Mouse (Mus musculus): ENCODE measurements around the gene Cacna2d3.

Cacna2d3 gene

DNA sequence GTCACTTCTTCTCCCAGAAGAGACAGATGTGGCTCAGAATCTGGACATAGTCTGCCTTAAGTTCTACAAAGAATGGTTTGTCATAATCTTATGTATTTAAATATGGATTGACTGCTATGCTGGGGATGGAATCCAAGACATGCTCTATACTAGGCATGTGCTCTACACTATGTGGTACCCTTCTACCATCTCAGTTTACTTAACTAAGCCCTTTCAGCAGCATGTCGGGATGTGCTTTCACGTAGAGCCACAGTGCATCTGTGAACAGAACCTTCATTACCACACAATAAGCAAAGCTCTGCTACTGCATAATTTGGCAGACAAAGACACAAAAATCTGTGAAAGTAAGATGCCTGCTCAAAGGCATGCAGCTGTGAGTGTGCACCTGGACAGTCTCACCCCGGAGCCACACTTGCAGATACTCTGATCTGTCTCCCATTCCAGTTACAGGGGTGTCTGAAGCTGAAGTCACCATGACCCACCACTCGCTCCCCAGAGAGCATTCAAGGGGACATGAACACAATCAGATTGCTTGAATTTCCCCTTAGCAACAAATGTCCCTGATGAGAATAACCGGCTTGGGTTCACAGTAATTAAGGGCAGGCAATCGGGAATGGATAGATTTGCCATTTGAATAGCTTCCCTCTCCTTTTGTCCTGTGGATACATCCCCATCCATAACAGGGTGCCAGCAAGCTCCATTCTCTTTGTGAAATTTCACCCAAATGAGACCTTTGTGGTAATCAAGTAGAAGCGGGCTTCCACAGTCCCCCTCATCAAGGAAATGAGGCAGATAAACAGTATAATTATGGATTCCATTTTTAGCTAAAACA, 773.4 kb downstream of the Cacna2d3 start:
- DNase-seq (ENCODE audit: low read depth, low spot score): no peak

DNA sequence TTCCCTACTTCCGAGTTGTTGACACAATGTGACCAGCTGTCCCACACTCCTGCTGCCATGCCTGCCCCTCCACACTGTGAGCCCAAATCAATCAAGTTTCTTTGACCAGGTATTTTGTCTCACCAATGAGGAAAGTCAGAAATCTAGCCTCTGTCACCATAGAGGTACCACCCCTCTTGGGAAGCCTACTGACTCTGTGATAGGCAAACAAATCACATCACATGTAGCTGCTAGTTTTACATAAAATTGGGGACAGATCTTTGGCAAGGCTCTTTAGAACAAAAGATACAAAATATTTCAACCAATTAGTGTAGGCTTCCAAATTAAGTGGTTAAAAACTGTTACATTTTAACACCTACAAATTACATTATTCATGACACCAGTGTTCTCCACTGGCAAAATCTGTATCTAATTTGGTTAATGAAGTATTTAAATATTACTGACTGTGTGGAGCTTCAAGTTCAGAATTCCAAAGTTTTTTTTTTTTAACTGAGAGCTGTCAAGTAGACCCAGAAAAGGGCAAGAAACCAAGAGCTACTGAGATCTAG, 788.8 kb downstream of the Cacna2d3 start:
- no peak for DNase-seq (ENCODE audit: low read depth, low spot score)

DNA sequence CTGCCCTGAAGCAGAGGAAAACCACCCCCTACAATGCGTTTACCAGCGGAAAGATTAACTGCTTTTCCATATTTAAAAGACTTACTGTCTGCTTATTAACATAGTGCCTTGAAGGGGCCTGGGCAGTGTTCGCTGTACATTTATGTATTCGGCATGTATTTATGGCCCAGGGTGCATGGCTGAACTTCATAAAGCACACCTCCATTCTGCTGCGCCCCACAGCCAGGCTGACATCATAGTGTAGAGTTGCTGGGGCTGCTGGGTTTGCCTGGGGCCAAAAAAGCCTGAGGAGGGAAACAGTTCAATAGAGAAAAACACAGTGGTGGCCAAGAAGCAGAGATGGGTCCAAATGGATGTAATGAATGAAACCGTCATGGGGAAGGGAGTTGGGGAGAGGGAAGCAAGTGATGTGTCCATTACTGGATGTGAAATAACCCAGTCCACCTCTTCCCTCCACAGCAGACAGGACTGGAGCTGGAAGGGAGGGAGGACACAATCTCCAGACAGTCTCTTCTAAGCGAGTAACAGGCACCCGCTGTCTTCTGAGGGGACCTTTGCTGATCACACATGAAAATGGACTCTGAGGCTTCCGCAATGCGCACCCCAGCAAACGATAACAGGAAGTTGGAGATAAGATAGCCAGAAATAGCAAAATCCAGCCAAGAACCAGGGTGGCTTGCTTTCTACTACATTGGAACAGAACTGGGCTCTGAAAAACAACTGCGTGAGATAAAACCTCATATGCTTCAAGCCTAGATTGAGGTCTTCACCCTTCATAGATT, 798.3 kb downstream of the Cacna2d3 start:
- DNase-seq (ENCODE audit: low read depth, low spot score): no peak

DNA sequence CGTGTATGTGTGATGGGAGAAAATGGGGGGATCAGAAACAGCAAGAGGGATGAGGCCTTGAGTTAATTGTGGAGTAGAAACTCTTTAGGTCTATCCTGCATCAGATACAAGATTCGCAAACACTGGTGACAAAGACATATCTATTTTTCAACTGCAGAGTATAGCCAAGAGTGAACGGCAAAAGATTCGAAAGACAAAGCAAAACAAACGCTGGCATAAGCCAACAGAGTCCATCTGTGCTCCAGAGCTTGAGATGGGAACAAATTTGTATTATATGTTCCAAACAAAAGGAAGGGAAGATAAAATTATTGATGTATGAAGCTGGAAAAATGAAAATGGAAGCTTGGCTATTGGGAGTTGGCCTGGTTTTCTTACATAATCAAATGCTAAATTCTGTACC, 802.8 kb downstream of the Cacna2d3 start:
- no peak for DNase-seq (ENCODE audit: low read depth, low spot score)

DNA sequence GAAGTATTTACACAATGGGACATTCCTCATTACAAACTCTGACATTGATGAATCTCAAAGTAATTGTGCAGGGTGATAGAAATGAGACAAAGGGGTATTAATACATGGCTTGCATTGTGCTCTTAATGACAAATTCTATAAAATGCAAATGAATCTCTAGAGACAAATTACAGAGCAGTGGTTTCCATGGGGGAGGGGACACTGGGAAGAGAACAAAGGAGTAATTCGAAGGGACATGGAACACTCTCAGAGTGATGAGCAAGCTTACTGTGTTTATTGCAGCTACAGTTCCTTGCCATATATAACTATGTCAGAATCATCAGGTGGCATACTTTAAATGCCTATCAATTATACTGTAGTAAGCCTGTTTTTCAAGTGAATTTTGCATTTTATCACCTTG, 806.7 kb downstream of the Cacna2d3 start:
- DNase-seq (ENCODE audit: low read depth, low spot score): no peak

DNA sequence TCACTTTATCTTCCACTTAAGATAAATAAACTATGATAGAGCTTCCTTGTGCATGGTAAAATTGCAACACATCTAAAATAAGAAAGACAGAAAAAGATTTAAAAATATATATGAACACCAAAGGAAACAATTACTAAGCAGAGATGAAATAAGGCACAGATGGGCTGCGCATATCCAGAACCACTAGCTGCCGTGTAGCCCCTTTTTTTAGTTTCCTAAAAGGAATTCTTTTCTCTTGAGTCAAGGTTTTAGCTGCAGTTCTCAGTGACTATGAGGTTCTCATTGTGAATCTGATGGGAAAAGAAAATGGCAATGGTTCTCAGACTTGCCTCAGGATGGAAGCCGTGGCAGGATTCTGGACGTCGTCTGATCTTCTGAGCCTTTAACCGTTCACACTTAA, 814.0 kb downstream of the Cacna2d3 start:
- no peak for DNase-seq (ENCODE audit: low read depth, low spot score)

DNA sequence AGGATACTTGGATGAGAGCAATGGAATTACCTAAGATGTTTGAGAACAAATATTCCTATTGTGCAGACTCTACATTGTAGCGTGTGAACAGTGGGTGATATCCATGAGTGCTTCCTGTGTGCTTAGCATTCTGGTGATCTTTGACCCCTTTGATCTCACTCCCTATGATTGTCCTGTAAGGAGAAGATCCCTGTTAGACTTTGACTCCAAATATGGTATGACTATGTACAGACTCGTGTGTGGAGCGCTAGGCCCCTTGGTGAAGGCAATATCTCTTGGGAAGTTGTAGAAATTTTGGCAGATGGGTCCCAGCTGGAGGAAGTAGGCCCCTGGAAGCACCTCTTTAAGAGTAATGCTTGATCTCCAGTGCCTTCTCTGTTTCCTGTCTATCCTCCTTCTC, 829.1 kb downstream of the Cacna2d3 start:
- DNase-seq (ENCODE audit: low read depth, low spot score): no peak

DNA sequence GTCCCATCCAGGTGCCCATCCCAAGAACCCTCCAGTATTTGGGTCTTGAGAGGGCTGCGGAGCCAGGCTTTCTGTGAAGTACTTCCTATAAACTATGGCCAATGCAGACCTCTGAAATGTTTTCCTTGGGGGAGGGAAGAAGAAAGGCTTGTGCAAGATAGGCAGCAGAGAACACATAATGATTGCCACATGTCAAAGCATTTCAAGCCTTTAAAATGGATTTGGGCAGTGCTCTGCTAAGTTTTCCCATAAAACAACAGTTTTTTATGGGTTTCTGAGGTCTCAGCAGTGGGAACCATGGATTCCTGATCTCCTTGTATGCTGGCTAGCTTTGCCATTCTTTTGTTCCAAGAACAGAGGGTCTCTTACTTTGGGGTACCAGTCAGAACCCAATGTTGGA, 834.3 kb downstream of the Cacna2d3 start:
- DNase-seq (ENCODE audit: low read depth, low spot score): peak; percentile 44

DNA sequence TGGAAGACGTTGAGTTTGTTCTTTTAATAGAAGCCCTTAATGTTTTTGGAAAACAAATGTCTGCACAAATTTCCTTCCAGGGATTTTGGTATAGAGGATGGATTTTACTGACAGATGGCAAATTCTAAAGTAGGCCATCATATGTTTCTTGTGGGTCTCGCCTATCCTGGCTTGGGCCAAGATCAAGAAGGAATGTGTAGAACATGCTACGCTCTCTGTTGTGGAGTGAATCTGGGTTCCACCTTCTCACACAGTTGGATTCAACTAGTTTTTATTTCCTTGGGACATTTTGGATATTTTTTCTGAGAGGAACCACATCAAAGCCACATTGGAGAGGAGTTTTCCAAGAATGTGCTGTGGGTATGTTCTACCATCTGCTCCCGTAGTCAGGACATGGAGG, 835.0 kb downstream of the Cacna2d3 start:
- DNase-seq (ENCODE audit: low read depth, low spot score): no peak

DNA sequence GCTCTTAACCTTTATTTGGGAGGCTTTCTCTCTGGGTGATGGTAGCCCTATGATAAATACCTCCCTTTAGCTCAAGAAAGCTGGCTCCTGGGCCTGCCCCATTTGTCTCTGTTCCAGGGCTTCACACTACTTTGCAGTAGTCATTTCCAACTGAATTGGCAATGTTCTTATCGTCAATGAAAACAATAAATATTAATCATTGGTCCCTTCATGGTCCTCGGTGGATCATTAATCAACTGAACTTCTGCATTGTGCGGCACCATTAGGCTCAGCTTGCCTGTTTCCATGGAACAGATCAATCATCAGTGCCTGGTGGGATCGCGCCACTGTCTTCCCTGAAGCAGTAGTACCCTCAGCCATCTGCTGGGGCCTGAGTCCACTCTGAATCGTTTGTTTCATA, 850.7 kb downstream of the Cacna2d3 start:
- DNase-seq (ENCODE audit: low read depth, low spot score): no peak

DNA sequence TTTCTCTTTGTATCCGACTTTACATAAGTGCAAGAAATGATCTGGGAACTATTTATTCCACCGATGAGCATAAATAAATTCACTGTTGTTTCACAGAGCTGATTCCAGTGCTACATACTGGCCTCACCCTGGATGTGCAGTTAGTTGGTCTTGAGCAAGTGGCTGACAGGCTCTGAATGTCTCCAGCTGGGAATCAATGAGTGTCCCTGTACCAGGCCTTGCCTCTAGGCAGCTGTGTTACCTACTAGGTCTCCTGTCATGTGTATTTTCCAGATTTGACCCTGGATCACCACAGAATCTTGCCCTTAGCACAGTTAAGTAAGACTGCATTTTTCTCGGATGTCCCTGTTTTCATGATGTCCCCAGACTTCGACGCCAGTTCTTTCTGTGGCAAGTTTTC, 851.3 kb downstream of the Cacna2d3 start:
- DNase-seq (ENCODE audit: low read depth, low spot score): no peak

DNA sequence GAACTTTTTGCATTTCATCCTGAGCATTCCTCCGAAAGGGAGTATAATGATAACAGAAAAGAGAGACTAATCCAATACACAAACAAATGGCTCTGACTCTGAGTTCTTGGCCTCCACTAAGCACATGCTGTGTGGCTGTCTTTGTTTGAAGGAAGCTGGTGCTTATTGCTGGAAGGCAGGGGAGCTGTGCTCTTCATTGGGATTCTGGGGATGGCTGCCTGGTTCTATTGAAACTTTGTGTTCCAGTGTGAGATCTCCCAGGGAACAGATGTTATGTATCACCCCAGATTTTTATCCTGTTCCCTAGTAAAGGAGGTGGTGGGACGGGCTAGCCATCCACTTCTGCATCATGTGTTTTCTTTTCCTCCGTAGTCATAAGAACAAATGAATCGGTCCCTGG, 856.7 kb downstream of the Cacna2d3 start:
- DNase-seq (ENCODE audit: low read depth, low spot score): no peak

DNA sequence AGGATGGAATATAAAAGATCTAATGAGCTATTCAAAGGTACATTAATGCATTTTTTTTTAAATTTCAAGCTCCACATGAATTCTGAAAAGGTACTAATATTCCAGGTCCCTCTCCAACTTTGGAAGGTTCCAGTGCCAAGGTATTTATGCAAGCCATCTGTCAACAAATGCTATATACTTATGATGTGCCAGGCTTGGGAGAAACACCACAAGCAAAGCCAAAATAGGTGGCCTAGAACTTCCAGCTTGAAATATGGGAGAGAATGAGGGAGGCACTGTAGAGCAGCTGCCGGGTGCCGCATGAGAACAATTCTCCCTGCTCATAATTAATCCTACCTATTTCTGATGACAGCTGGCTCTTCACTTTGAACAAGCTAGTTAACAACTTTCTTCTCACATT, 860.5 kb downstream of the Cacna2d3 start:
- DNase-seq (ENCODE audit: low read depth, low spot score): no peak

All from forelimb bud, embryonic 11.5 days (tissue).